Mouse (Mus musculus): Measurements from ENCODE around the gene Ttc21b.

- TF ChIP-seq CTCF (IDR thresholded peaks at IDR 0.05; ENCODE audit: borderline replicate concordance, control insufficient read depth, extremely low read depth, insufficient read depth, low read length, poor library complexity): no peak
- no peak for TF ChIP-seq POLR2A (IDR thresholded peaks at IDR 0.05; ENCODE audit: control insufficient read depth, extremely low read depth, insufficient read depth, low read length, poor library complexity)
Measured at GRCm38 (mm10) chr2:66187520-66187919, 68.9 kb downstream of the Ttc21b start.

Data from thymus, adult 2 months (tissue).